Mouse (Mus musculus): ENCODE data around the gene Rad54l2. TPM values are rescaled to one million over a fixed set of nuclear protein-coding genes. Genes with fewer than 3 reads are reported as not detected.

Gene Rad54l2
- polyA plus RNA-seq, 1 experiment from 2014 or later, result 6.2 TPM

DNA sequence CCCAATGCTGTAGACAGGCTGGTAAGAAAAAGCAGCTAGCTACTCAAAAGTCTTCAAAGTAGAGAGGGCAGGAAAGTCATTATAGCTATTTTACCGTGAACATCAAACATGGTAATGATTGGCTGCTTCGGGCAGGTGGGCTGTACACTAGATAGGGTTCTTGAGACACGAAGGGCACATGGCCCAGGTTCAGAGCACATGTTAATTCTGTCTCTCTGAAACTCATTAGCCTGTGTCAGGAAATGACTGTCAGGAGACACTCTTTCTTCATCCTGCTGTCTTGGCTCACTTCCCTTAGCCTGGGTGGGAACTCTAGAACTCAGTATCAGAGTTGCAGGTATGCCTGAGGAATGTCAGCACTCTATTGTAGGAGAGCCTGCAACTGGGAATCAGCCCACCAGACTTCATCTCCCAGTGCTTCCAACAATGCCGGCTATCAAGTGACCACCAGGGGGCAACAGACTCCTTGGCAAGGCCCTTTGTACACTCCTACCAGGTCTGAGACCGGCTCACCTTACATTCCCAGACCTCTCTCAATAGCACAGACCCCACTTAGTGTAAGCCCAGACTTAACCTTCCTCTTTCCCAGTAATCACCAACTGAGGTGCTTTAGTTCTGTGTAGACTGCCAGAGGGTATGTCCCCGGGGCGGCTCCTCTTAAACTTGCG, 101.9 kb downstream of the Rad54l2 start:
- H3K4me2 ChIP-seq, result no peak overlapping the region
- H3K9ac ChIP-seq, result no peak overlapping the region
- WGBS, result 26% methylated on average over 8 of the region's 8 CpGs
- H3K27me3 ChIP-seq, result no peaks in the 10 kb centered on the region
- H3K36me3 ChIP-seq, result peaks cover under 1% of the 10 kb centered on the region; the same call in 1 of the 2 replicates
- ATAC-seq (ENCODE audit: insufficient number of reproducible peaks, low FRiP score, low TSS enrichment, low read depth), result peak; percentile 41; the same call in 1 of the 2 replicates
- peaks cover 24% of the 10 kb centered on the region for H3K4me1 ChIP-seq
- H3K4me3 ChIP-seq, result no peak overlapping the region
- no peak overlapping the region for H3K27ac ChIP-seq
- H3K9me3 ChIP-seq, result no peaks in the 10 kb centered on the region

DNA sequence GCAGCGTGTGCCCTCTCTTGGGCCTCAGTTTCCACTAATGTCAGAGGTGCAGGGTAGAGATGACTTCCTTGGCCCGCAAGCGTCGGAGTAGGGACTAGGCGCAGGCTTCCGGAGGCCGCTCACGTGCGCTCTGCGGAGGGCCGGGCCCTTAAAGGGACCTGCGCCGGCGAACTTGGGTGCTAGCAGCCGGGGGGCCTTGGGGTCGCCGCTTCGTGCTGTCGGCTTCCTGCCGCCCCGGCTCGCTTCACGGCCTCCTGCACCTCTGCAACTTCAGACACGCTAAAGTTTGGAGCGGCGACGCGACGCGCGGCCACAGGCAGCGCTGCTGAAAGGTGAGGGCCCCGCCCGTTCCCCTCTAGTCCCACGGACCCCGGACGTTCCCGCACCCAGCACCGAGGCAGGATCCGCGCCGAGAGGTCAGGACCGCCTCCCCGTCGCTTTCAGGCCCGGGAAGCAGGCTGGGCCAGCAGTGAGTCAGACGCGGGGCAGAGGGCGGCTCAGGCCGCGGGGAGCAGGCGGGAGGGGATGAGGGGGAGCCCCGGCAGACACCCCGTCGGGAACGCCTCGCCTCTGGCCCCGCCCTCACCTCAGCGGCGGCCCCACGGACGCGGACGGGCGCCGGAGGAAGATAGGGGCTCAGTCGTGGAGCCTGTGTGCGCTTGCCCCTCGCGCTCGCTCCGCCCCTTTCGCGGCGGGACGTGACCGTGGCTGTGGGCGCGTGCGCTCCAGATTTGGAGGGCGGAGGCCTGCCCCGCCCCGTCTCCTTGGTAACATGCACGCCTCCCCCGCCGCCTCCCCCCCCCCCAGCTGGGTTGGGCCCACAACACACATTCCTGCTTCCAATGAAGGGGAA, 103.5 kb downstream of the Rad54l2 start, which contains the start of gene Tex264:
TSS of gene Tex264 (minus strand) at position 679 of the 853 bp plus-strand sequence.
- peak within 1 kb of the TSS; percentile 88 for H3K4me2 ChIP-seq
- H3K27ac ChIP-seq, result peak within 1 kb of the TSS; percentile 87
- ATAC-seq (ENCODE audit: insufficient number of reproducible peaks, low FRiP score, low TSS enrichment, low read depth), result peak; percentile 90
- H3K9me3 ChIP-seq, result no peaks in the 10 kb centered on the region
- peaks cover 16% of the 10 kb centered on the region for H3K36me3 ChIP-seq
- peak within 1 kb of the TSS; percentile 62 for H3K4me3 ChIP-seq
- peaks cover 24% of the 10 kb centered on the region for H3K4me1 ChIP-seq
- no peaks in the 10 kb centered on the region for H3K27me3 ChIP-seq
- under 1% methylated on average over 79 of the region's 86 CpGs for WGBS
- H3K9ac ChIP-seq, result peak within 1 kb of the TSS; percentile 86

DNA sequence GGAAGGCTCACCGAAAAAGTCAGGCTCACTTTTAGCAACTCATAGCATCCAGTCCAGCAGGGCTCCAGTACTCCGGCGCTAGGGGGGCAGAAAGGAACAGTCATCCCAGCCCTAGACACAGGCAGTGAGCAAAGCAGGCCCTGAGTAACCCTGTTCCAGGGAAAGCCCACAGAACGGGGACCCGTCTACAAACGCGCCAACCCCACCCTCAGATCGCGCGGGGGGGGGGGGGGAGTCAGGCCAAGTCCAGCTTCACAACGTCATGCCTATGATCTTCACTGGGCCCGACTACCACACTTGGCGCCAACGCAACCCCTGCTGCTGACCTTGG, 104.1 kb downstream of the Rad54l2 start:
- Histone ChIP-seq H3K27ac (peak overlapping the region; percentile 87), H3K4me1 (peaks cover 24% of the 10 kb centered on the region), H3K36me3 (peaks cover 22% of the 10 kb centered on the region), H3K4me2 (peak overlapping the region; percentile 88), H3K4me3 (peak overlapping the region; percentile 62), H3K27me3 (no peaks in the 10 kb centered on the region), H3K9ac (peak overlapping the region; percentile 86), H3K9me3 (no peaks in the 10 kb centered on the region)
- 2% methylated on average over 12 of the region's 14 CpGs for WGBS
- no peak for ATAC-seq (ENCODE audit: insufficient number of reproducible peaks, low FRiP score, low TSS enrichment, low read depth)

DNA sequence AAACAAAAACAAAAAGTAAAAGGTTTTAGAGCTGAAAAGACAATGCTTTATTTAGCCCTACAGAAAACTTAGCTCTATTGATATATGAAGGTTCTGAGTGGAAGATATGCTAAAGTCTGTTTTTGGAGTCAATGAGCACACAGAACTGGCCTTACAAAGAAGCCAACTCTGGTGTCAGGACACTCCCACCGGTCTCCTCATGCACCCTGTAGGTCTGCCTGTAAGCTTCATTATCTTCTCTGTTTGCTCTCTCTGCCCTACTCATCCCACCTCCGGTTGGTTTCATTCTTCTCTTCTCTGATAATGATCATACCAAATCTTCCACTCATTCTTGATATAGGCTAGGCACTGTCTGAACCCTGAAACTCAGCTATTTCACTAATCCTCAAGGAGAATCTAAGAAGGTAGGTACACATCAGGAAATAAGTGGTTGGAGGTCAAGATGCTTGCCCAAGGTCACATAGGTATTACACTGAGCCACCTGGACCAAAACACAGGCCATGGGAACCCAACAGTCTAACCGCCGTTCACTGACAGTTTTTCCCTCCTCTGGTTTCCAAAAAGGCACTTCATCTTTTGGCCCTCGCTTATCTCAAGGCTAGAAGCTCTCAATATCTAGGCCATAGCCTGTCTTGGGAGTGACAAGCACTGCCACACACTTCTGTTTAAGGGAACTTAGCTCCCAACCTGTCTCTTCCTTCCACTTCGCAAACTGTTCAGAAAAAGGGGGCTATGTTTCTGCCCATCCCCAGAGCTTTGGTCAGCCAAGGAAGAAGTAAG, 104.7 kb downstream of the Rad54l2 start:
- Histone ChIP-seq H3K36me3 (peaks cover 28% of the 10 kb centered on the region), H3K4me1 (peaks cover 24% of the 10 kb centered on the region), H3K27ac (peak overlapping the region; percentile 87; the same call in 1 of the 2 replicates), H3K4me2 (peak overlapping the region; percentile 88), H3K4me3 (peak overlapping the region; percentile 62), H3K27me3 (no peaks in the 10 kb centered on the region), H3K9me3 (no peaks in the 10 kb centered on the region), H3K9ac (peak overlapping the region; percentile 86)
- WGBS, result 77% methylated on average over 6 of the region's 6 CpGs
- no peak for ATAC-seq (ENCODE audit: insufficient number of reproducible peaks, low FRiP score, low TSS enrichment, low read depth)

DNA sequence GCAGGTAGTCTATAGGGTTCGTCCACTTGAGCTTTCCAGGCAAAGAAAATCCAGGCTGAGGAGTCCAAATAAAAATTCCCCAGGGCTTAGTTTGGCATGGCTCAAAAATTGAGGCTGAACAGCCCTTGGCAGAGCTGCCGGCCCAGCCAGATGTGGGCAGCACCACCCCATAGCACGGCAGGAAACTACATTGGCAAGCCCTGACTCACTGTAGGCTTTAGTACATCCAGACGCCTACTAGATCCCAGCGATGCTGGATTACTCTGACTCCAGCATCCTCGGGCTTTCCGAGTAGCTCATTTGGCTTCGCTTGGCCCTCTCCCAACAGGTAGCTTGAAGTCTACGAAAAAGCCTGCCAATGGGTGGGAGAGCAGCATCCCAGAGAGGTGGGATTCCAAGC, 108.0 kb downstream of the Rad54l2 start:
- no peak overlapping the region for H3K9ac ChIP-seq
- no peak overlapping the region for H3K4me3 ChIP-seq
- no peaks in the 10 kb centered on the region for H3K27me3 ChIP-seq
- H3K36me3 ChIP-seq, result peaks cover 55% of the 10 kb centered on the region
- H3K27ac ChIP-seq, result no peak overlapping the region
- 77% methylated on average over 9 of the region's 9 CpGs for WGBS
- no peak for ATAC-seq (ENCODE audit: insufficient number of reproducible peaks, low FRiP score, low TSS enrichment, low read depth)
- H3K4me1 ChIP-seq, result peaks cover 13% of the 10 kb centered on the region
- no peak overlapping the region for H3K4me2 ChIP-seq
- no peaks in the 10 kb centered on the region for H3K9me3 ChIP-seq

DNA sequence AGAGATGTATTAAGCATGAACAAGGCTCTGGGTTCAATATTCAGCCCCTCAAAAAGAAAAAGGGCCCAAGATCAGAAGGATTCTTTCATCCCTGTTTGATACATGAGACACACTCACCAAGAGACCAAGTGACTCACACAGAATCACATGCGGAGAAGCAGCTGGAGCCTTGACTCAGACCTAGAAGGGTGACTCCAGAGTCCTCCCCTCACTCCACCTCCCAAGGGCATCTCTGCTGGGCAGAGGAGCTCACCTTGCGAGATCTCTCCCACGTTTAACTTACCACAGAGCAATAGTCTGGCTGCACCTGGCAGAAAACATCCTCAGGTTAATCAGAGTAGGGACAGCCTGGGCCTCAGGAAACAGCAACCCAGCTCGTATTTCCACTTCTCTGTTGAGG, 110.8 kb downstream of the Rad54l2 start:
- Histone ChIP-seq H3K27me3 (no peaks in the 10 kb centered on the region), H3K4me3 (no peak overlapping the region), H3K4me1 (no peaks in the 10 kb centered on the region), H3K4me2 (no peak overlapping the region), H3K9ac (no peak overlapping the region), H3K27ac (no peak overlapping the region), H3K9me3 (no peaks in the 10 kb centered on the region), H3K36me3 (peaks cover 66% of the 10 kb centered on the region)
- ATAC-seq (ENCODE audit: insufficient number of reproducible peaks, low FRiP score, low TSS enrichment, low read depth), result no peak
- 72% methylated on average over 4 of the region's 4 CpGs for WGBS

GRCm38 (mm10) chr9:106677702-106678101, 111.3 kb downstream of the Rad54l2 start:
- ATAC-seq (ENCODE audit: insufficient number of reproducible peaks, low FRiP score, low TSS enrichment, low read depth), result no peak
- Histone ChIP-seq H3K36me3 (peaks cover 71% of the 10 kb centered on the region), H3K9me3 (no peaks in the 10 kb centered on the region), H3K4me1 (no peaks in the 10 kb centered on the region), H3K9ac (no peak overlapping the region), H3K27me3 (no peaks in the 10 kb centered on the region), H3K4me2 (no peak overlapping the region), H3K4me3 (no peak overlapping the region), H3K27ac (no peak overlapping the region)
- WGBS, result 91% methylated on average over 5 of the region's 5 CpGs

DNA sequence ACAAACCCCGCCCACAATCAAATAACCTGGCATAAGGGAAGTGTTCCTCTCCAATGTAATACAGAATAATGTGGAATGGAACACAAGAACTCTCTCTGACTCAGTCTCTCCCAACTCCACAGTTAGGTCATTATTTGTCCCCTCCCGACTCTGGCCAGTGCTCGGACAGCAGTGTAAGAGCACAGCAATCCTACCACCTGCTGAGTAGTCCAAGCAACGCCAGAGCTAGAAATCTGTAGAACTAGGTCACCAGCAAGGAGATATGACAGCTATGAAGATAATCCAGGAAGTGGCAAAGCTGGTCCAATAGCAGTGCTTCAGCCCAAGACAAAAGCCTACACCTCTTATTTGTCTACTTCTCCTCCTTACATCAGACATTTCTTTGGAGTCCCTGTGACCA, 112.4 kb downstream of the Rad54l2 start:
- no peaks in the 10 kb centered on the region for H3K4me1 ChIP-seq
- WGBS, result 80% methylated on average over 4 of the region's 4 CpGs
- H3K4me2 ChIP-seq, result no peak overlapping the region
- no peaks in the 10 kb centered on the region for H3K27me3 ChIP-seq
- no peak overlapping the region for H3K27ac ChIP-seq
- no peak overlapping the region for H3K9ac ChIP-seq
- no peak overlapping the region for H3K4me3 ChIP-seq
- no peak for ATAC-seq (ENCODE audit: insufficient number of reproducible peaks, low FRiP score, low TSS enrichment, low read depth)
- H3K9me3 ChIP-seq, result no peaks in the 10 kb centered on the region
- peaks cover 77% of the 10 kb centered on the region for H3K36me3 ChIP-seq

- no peaks in the 10 kb centered on the region for H3K4me1 ChIP-seq
- no peak overlapping the region for H3K4me2 ChIP-seq
- no peak overlapping the region for H3K4me3 ChIP-seq
- no peaks in the 10 kb centered on the region for H3K9me3 ChIP-seq
- no peak for ATAC-seq (ENCODE audit: insufficient number of reproducible peaks, low FRiP score, low TSS enrichment, low read depth)
- no peak overlapping the region for H3K27ac ChIP-seq
- no peak overlapping the region for H3K9ac ChIP-seq
- H3K36me3 ChIP-seq, result peaks cover 77% of the 10 kb centered on the region
- WGBS, result 77% methylated on average over 9 of the region's 9 CpGs
- H3K27me3 ChIP-seq, result no peaks in the 10 kb centered on the region
These were observed 113.0 kb downstream of the Rad54l2 start for GRCm38 (mm10) chr9:106675965-106676364.

DNA sequence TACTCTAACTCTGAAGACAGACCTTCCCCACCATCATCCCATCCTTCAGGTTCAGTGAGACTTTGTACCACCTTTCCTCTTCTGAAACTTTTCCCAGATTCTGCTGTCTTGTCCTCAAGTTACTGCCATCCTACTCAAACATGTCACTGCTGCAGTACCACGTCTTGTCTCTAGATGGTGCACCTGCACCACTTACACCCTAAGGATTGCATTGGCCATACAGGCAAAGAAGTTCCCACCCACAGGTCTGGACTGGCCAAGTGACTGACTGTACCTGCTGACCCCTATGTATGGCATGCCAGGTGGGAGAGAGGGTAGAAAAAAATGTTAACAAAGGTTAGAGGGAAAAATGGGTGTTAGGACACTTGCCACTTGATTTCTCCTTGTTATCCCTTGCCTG, 113.5 kb downstream of the Rad54l2 start:
- Histone ChIP-seq H3K4me2 (no peak overlapping the region), H3K27me3 (no peaks in the 10 kb centered on the region), H3K9me3 (no peaks in the 10 kb centered on the region), H3K4me1 (no peaks in the 10 kb centered on the region), H3K4me3 (no peak overlapping the region), H3K36me3 (peaks cover 77% of the 10 kb centered on the region), H3K9ac (no peak overlapping the region), H3K27ac (no peak overlapping the region)
- WGBS, result 0% methylated on average over 1 of the region's 1 CpGs
- ATAC-seq (ENCODE audit: insufficient number of reproducible peaks, low FRiP score, low TSS enrichment, low read depth), result no peak

- Histone ChIP-seq H3K9ac (no peak overlapping the region), H3K4me1 (no peaks in the 10 kb centered on the region), H3K36me3 (peaks cover 73% of the 10 kb centered on the region), H3K4me3 (no peak overlapping the region), H3K9me3 (no peaks in the 10 kb centered on the region), H3K27me3 (no peaks in the 10 kb centered on the region), H3K27ac (no peak overlapping the region), H3K4me2 (no peak overlapping the region)
- 83% methylated on average over 2 of the region's 2 CpGs for WGBS
- ATAC-seq (ENCODE audit: insufficient number of reproducible peaks, low FRiP score, low TSS enrichment, low read depth), result no peak
These were observed 115.1 kb downstream of the Rad54l2 start for GRCm38 (mm10) chr9:106673860-106674259.

- H3K36me3 ChIP-seq, result peaks cover 94% of the 10 kb centered on the region
- H3K9me3 ChIP-seq, result no peaks in the 10 kb centered on the region
These were observed 124.1 kb downstream of the Rad54l2 start for GRCm38 (mm10) chr9:106664856-106665255.

More at GRCm38 (mm10) chr9:106664856-106665255, 124.1 kb downstream of the Rad54l2 start:
- Histone ChIP-seq H3K27ac (no peak overlapping the region), H3K9ac (no peak overlapping the region), H3K4me2 (no peak overlapping the region), H3K4me1 (no peaks in the 10 kb centered on the region), H3K4me3 (no peak overlapping the region), H3K27me3 (no peaks in the 10 kb centered on the region)
- WGBS, result 75% methylated on average over 6 of the region's 6 CpGs
- no peak for ATAC-seq (ENCODE audit: insufficient number of reproducible peaks, low FRiP score, low TSS enrichment, low read depth)
